Mouse (Mus musculus) forebrain, embryonic 12.5 days (tissue): ENCODE measurements around the gene Cyb561d2. TPM values are rescaled to one million over a fixed set of nuclear protein-coding genes. Genes with fewer than 3 reads are reported as not detected.
A peak's percentile ranks its signal among the peaks of the same experiment; 100 is the strongest.

Source experiments
- ATAC-seq: fragments of 200-750 bp; cut with Nextera tagmentation; 2 replicates; pipeline ENCODE4 v1.8.0; 2017; ENCODE audit warnings: moderate TSS enrichment; ENCODE audit not compliant: low FRiP score
- H3K27ac ChIP-seq: fragments of 300-500 bp; sonication (generic); 2 replicates; pipeline ENCODE4 v1.5.1; 2016; ENCODE audit warnings: mild to moderate bottlenecking
- H3K27me3 ChIP-seq: fragments of 300-500 bp; sonication (generic); 2 replicates; pipeline ENCODE4 v1.6.1; 2016; ENCODE audit warnings: mild to moderate bottlenecking
- H3K36me3 ChIP-seq: fragments of 300-500 bp; sonication (generic); replicated peaks from 2 replicates; pipeline ENCODE4 v1.6.1; 2016; ENCODE audit warnings: mild to moderate bottlenecking
- H3K4me1 ChIP-seq: fragments of 300-500 bp; sonication (generic); 2 replicates; pipeline ENCODE4 v1.6.1; 2016
- H3K4me2 ChIP-seq: fragments of 300-500 bp; sonication (generic); 2 replicates; pipeline ENCODE4 v1.6.1; 2016; ENCODE audit warnings: mild to moderate bottlenecking, moderate library complexity
- H3K4me3 ChIP-seq: fragments of 300-500 bp; sonication (generic); replicated peaks from 2 replicates; pipeline ENCODE4 v1.5.1; 2016; ENCODE audit warnings: mild to moderate bottlenecking
- H3K9ac ChIP-seq: fragments of 300-500 bp; sonication (generic); 2 replicates; pipeline ENCODE4 v1.6.1; 2016; ENCODE audit warnings: mild to moderate bottlenecking
- H3K9me3 ChIP-seq: fragments of 300-500 bp; sonication (generic); 2 replicates; pipeline ENCODE4 v1.6.1; 2016
- WGBS: fragments of 180-500 bp; shearing (Covaris S2); methylation state at CpG from one replicate; pipeline ENCODE4 v1.1.7; 2016; 5-methylcytosine and 5-hydroxymethylcytosine counted together
- polyA plus RNA-seq: library from polyadenylated mRNA; unstranded; fragments of >200 nt; fragmentation: Nextera tagmentation; extraction: Ambion mirVana; gene quantifications from 2 replicates; pipeline ENCODE4 v1.2.1, GENCODE M21; 2016

Cyb561d2 gene
- polyA plus RNA-seq, 1 experiment from 2014 or later, result 18.9 TPM

DNA sequence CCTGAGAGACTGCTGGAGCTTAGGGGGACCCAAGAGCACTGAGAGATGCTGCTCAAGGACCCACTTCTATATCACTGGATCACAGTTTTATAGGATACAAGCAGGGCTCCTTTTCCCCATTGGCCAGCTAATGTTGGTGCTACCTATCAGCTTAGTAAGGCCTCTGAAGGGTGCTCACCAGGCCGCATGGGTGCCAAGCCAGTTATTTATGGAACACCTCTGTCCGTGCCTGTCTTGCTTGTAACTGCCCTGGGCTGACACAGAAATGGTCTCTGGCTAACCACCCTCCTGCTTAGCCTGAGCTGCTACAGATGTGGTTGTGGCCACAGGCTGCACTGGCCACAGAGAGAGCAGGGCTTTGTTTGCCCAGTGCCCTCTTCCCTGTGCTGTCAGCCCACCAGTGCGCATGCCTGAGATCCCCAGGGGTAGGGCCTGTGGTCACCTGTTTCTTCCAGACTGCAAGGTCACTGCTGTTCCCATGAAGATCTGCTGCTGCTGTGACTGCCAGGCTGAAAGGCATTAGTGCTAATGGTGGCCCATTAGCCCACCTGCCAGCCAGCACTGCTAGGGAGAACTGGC is 41.2 kb downstream of the Cyb561d2 start:
- Histone ChIP-seq H3K4me2 (no peak overlapping the region), H3K27me3 (0 out of 2 replicates have a peak, but pooled peaks cover 6% of the 10 kb centered on the region), H3K9me3 (no peaks in the 10 kb centered on the region), H3K9ac (no peak overlapping the region), H3K4me3 (no peak overlapping the region), H3K36me3 (peaks cover 3% of the 10 kb centered on the region; the same call in 1 of the 2 replicates), H3K27ac (no peak overlapping the region), H3K4me1 (peaks cover 22% of the 10 kb centered on the region)
- ATAC-seq, result no peak
- 93% methylated on average over 3 of the region's 3 CpGs for WGBS

DNA sequence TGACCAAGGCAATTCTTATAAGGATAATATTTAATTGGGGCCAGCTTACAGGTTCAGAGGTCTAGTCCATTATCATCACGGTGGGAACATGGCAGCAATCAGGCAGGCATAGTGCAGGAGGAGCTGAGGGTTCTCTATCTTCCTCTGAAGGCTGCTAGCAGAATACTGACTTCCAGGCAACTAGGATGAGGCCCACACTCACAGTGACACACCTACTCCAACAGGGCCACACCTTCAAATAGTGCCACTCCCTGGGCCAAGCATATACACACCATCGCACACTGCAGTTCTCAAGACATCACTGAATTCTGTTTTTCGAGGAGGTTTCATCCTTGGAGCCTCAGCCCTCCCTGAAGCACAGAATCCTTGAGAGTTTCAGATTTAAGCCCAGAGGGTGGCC is 45.6 kb downstream of the Cyb561d2 start:
- H3K36me3 ChIP-seq, result peaks cover 3% of the 10 kb centered on the region; the same call in 1 of the 2 replicates
- no peak overlapping the region for H3K4me2 ChIP-seq
- peaks cover 22% of the 10 kb centered on the region for H3K4me1 ChIP-seq
- 0 out of 2 replicates have a peak, but pooled peaks cover 6% of the 10 kb centered on the region for H3K27me3 ChIP-seq
- H3K27ac ChIP-seq, result no peak overlapping the region
- 90% methylated on average over 3 of the region's 3 CpGs for WGBS
- ATAC-seq, result no peak
- H3K9ac ChIP-seq, result no peak overlapping the region
- H3K9me3 ChIP-seq, result no peaks in the 10 kb centered on the region
- no peak overlapping the region for H3K4me3 ChIP-seq

- no peak overlapping the region for H3K4me3 ChIP-seq
- 19% methylated on average over 12 of the region's 12 CpGs for WGBS
- H3K4me1 ChIP-seq, result peaks cover 22% of the 10 kb centered on the region
- no peak overlapping the region; the same call in 1 of the 2 replicates for H3K27ac ChIP-seq
- H3K9me3 ChIP-seq, result no peaks in the 10 kb centered on the region
- H3K9ac ChIP-seq, result no peak overlapping the region
- H3K4me2 ChIP-seq, result no peak overlapping the region; the same call in 1 of the 2 replicates
- ATAC-seq, result 0 out of 2 replicates have a peak, but pooled peaks have one; percentile 22
- H3K36me3 ChIP-seq, result peaks cover 3% of the 10 kb centered on the region; the same call in 1 of the 2 replicates
- 0 out of 2 replicates have a peak, but pooled peaks cover 6% of the 10 kb centered on the region for H3K27me3 ChIP-seq
These were observed 47.8 kb downstream of the Cyb561d2 start for GRCm38 (mm10) chr9:107494238-107494637.

- ATAC-seq, result no peak
These were observed 48.5 kb downstream of the Cyb561d2 start for GRCm38 (mm10) chr9:107493511-107493910.

DNA sequence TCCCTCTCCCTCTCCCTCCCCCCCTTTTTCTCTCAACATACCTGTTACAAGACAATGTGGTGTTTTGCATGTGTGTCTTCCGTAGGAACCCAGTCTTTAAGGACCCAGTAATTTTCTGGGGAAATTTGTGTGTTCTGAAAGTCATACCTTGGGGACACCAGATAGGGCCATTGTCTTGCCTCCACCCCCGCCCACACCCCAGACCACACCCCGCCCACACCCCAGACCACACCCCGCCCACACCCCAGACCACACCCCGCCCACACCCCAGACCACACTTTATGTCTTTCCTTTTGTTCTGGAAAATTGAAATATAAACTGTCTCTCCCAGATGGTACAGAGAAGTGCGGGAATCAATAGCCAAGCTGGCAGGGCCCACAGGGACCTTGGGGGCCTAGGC is 51.4 kb downstream of the Cyb561d2 start:
- Histone ChIP-seq H3K4me2 (no peak overlapping the region), H3K36me3 (no peaks in the 10 kb centered on the region), H3K9ac (no peak overlapping the region), H3K4me3 (no peak overlapping the region), H3K9me3 (no peaks in the 10 kb centered on the region), H3K27ac (no peak overlapping the region), H3K27me3 (no peaks in the 10 kb centered on the region), H3K4me1 (peaks cover 39% of the 10 kb centered on the region)
- WGBS, result 78% methylated on average over 6 of the region's 6 CpGs
- no peak for ATAC-seq

More at GRCm38 (mm10) chr9:107493511-107493910, 48.5 kb downstream of the Cyb561d2 start:
- Histone ChIP-seq H3K27ac (no peak overlapping the region), H3K36me3 (peaks cover 3% of the 10 kb centered on the region; the same call in 1 of the 2 replicates), H3K4me3 (no peak overlapping the region), H3K27me3 (0 out of 2 replicates have a peak, but pooled peaks cover 6% of the 10 kb centered on the region), H3K4me2 (no peak overlapping the region), H3K9me3 (no peaks in the 10 kb centered on the region), H3K9ac (no peak overlapping the region), H3K4me1 (peaks cover 22% of the 10 kb centered on the region)
- WGBS, result 56% methylated on average over 1 of the region's 1 CpGs

- Histone ChIP-seq H3K4me3 (no peak overlapping the region), H3K9me3 (no peaks in the 10 kb centered on the region), H3K4me1 (peaks cover 43% of the 10 kb centered on the region), H3K9ac (no peak overlapping the region), H3K36me3 (no peaks in the 10 kb centered on the region), H3K27ac (no peak overlapping the region), H3K4me2 (no peak overlapping the region), H3K27me3 (no peaks in the 10 kb centered on the region)
- 59% methylated on average over 8 of the region's 8 CpGs for WGBS
- ATAC-seq, result no peak
These were observed 51.8 kb downstream of the Cyb561d2 start for GRCm38 (mm10) chr9:107490146-107490545.

Other genes with a start within 250 kb of the Cyb561d2 start
- 4.5 and 6.0 TPM in 2 replicates for gene Cish, start 246.2 kb downstream of the Cyb561d2 start, polyA plus RNA-seq
- gene Hemk1, start 203.8 kb downstream of the Cyb561d2 start, polyA plus RNA-seq, result 10.3 and 12.0 TPM in 2 replicates
- 2.2 and 2.9 TPM in 2 replicates for gene 6430571L13Rik, start 201.6 kb downstream of the Cyb561d2 start, polyA plus RNA-seq
- gene Cacna2d2, start 142.6 kb downstream of the Cyb561d2 start, polyA plus RNA-seq, result 3.3 and 3.4 TPM in 2 replicates
- 43.3 and 45.0 TPM in 2 replicates for gene Tmem115, start 8.2 kb downstream of the Cyb561d2 start, polyA plus RNA-seq
- gene Nprl2, start within 50 bp of the Cyb561d2 start, polyA plus RNA-seq, result 43.1 and 46.3 TPM in 2 replicates
- gene Zmynd10, start 5.1 kb upstream of the Cyb561d2 start, polyA plus RNA-seq, result 1.0 and 2.2 TPM in 2 replicates
- gene Rassf1, start 9.4 kb upstream of the Cyb561d2 start, polyA plus RNA-seq, result 40.0 and 45.7 TPM in 2 replicates
- 77.2 and 79.9 TPM in 2 replicates for gene Tusc2, start 21.1 kb upstream of the Cyb561d2 start, polyA plus RNA-seq
- 108 and 110 TPM in 2 replicates for gene Hyal2, start 25.8 kb upstream of the Cyb561d2 start, polyA plus RNA-seq
- gene Hyal1, start 34.7 kb upstream of the Cyb561d2 start, polyA plus RNA-seq, result 6.9 and 8.4 TPM in 2 replicates
- 13.7 and 14.2 TPM in 2 replicates for gene Naa80, start 36.7 kb upstream of the Cyb561d2 start, polyA plus RNA-seq
- 0.80 and 1.2 TPM in 2 replicates for gene Hyal3, start 38.6 kb upstream of the Cyb561d2 start, polyA plus RNA-seq
- gene Ifrd2, start 45.4 kb upstream of the Cyb561d2 start, polyA plus RNA-seq, result 22.1 and 26.3 TPM in 2 replicates
- 1.7 and 2.6 TPM in 2 replicates for gene Sema3b, start 67.0 kb upstream of the Cyb561d2 start, polyA plus RNA-seq
- gene Gnai2, start 93.2 kb upstream of the Cyb561d2 start, polyA plus RNA-seq, result 570 and 587 TPM in 2 replicates
- gene Slc38a3, start 127.3 kb upstream of the Cyb561d2 start, polyA plus RNA-seq, result 8.5 and 10.6 TPM in 2 replicates
- gene Gnat1, start 137.5 kb upstream of the Cyb561d2 start, polyA plus RNA-seq, result 1.7 and 2.1 TPM in 2 replicates
- gene Sema3f, start 168.3 kb upstream of the Cyb561d2 start, polyA plus RNA-seq, result 13.2 and 15.2 TPM in 2 replicates
- 232 and 237 TPM in 2 replicates for gene Rbm5, start 228.8 kb upstream of the Cyb561d2 start, polyA plus RNA-seq